Mouse (Mus musculus): ENCODE results near the gene Psmb9.

The Psmb9 gene

DNA sequence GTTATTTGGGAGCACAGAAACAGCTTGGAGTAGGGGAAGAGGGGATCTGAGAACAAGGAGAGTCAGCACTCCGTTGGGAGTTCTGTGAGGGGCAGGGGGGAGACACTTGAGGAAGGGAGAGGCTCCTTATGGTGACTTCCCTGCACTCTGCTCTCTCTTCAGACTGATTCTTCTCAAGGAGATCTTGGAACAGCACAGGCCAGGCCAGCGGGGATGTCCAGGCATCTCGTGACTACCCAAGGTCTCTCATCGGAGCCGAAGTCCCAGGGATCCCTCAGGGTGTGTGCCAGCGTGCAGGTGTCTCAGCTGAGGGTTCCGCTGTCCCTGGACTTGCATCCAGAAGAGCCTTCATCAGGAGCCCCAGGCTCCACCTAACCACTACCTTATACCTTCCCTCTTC, 48.9 kb downstream of the Psmb9 start:
- no peak for DNase-seq (ENCODE audit: low read depth)

DNA sequence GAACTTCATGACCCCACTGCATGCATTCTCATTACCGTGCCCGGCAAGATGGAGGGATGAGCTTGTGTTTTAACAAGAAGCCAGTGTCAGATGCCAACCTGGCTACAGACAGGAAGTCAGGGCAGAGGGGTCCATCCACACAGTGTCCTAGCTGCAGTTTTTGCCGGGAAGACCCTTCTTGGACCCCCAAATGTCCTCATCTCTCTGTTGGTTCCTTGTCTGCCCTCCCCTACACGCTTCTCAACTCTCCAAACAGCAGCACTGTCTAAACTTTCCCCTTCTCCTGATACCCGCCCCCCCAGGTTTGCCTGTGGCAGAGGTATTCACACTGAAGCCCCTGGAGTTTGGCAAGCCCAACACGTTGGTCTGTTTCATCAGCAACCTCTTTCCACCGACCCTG, 50.0 kb downstream of the Psmb9 start:
- DNase-seq (ENCODE audit: low read depth), result no peak

DNA sequence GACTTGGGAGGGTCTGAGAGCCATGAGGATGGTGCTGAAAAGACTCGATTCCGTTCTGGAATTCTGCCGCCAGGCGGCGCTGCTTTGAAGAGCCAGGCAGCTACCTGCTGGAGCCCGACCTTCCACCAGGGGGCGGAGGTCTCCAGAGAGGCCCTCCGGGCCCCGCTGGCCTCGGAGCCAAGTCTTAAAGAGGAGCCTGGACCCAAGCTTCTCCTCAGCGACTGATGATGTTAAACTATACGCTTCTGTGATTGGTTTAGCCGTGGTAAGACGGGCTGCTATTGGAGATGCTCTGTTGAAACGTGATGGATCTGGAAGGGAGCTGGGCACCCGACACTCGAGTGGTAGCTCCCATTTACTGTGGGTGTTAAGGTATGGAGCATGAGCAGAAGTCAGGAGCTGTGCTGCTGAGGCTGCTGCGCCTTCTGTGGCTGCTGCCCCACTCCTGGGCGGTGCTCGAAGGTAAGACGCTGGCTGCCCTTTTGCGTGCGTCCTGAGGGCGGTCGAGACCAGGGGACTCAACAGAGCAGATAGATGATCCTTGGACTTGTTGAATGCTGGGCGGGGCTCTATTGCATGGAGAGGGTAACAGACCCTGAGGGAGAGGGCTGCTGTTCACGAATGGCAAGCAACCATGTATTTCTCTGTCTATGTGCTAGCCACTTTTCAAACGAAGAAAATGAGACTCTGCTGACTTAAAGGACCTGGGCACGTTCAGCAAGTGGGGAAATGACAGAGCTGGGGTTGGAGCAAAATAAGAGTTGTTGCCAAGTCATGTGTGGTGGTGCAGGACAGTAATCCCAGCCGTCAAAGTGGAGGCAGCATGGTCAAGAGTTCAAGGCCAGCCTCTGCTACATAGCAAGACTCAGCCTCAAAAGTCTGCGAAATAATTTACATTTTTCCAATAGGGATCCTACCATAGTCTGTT, 52.0 kb downstream of the Psmb9 start:
- peak; percentile 100 for DNase-seq (ENCODE audit: low read depth)

DNA sequence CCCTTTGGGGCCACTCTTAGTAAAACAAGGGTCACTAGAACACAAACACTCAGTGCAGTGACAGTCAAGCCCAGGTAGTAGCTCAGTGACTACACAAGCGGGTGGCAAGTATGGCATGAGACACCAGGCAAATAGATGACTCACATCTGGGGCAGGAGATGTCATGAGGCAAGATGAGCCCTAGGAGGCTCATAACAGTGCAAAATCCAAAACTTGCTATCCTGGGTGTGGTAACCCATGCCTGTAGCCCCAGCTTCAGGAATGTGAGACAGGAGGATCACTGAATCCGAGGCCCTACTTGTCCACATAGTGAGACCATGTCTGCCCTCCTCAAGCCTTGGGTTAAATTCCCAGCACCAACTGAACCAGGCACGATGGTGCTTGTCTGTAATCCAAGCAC, 53.1 kb downstream of the Psmb9 start:
- DNase-seq (ENCODE audit: low read depth), result no peak

GRCm38 (mm10) chr17:34133289-34133688, 54.3 kb downstream of the Psmb9 start:
- no peak for DNase-seq (ENCODE audit: low read depth)
